Mouse (Mus musculus): Measurements from ENCODE around the gene Gse1.

Gse1 gene

GRCm38 (mm10) chr8:120507290-120507689 is 279.0 kb downstream of the Gse1 start:
- Histone ChIP-seq H3K36me3 (ENCODE audit: control insufficient read depth, insufficient read depth, low read length, poor library complexity, severe bottlenecking) (no peaks in the 10 kb centered on the region), H3K27me3 (ENCODE audit: control insufficient read depth, insufficient read depth, low read length, poor library complexity, severe bottlenecking) (no peaks in the 10 kb centered on the region)
- no peak for DNase-seq (ENCODE audit: low read depth, low spot score)

- DNase-seq (ENCODE audit: low read depth, low spot score), result no peak
- no peaks in the 10 kb centered on the region for H3K27me3 ChIP-seq (ENCODE audit: control insufficient read depth, insufficient read depth, low read length, poor library complexity, severe bottlenecking)
- no peaks in the 10 kb centered on the region for H3K36me3 ChIP-seq (ENCODE audit: control insufficient read depth, insufficient read depth, low read length, poor library complexity, severe bottlenecking)
Observed at GRCm38 (mm10) chr8:120509136-120510034, 281.1 kb downstream of the Gse1 start.

DNA sequence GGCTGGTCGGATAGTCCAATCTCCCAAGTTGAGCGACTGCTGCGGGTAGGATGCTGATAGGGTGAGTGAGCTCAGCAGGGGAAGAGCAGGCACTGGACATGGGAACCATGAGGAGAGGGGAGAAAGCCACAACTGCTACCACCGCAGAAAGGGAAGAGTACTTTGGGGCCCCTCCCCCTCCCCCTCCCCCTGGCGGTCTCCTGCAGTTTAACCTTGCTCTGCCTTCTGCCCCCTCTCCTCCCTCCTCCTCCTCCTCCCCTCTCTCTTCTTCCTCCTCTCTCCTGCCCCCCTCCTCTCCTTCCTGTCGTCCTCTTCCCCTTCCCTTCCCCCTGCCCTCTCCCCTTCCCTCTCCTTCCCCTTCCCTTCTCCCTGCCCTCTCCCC is 281.8 kb downstream of the Gse1 start:
- DNase-seq (ENCODE audit: low read depth, low spot score), result no peak
- Histone ChIP-seq H3K36me3 (ENCODE audit: control insufficient read depth, insufficient read depth, low read length, poor library complexity, severe bottlenecking) (no peaks in the 10 kb centered on the region), H3K27me3 (ENCODE audit: control insufficient read depth, insufficient read depth, low read length, poor library complexity, severe bottlenecking) (no peaks in the 10 kb centered on the region)

DNA sequence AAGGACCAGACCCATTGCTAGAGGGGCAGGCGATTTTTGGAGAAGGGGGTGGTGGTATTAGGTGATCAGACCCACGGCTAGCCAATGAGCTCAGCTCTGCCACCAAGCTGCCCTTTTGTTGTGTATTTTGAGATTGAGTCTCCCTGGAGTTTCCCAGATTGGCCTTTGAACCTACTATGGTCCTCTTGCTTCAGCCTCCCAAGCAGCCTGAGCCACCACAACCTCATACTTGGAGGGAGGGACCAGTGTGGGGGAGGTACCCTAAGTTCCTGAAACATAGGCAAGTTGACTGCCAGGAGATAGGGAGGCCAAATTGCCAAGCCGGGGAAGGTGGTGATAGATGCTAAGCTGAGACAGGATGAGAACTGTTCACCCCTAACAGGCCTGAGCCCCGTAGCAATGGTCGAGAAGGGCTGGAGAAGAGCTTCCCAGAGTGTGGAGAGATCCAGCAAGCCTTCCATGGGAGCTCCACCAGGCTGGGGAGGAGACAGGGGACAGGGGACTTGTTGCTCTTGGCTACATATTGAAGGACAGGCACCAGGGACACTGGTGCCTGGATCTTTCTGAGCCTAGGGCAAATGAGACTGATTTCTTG is 282.7 kb downstream of the Gse1 start:
- DNase-seq (ENCODE audit: low read depth, low spot score), result no peak
- Histone ChIP-seq H3K27me3 (ENCODE audit: control insufficient read depth, insufficient read depth, low read length, poor library complexity, severe bottlenecking) (no peaks in the 10 kb centered on the region), H3K36me3 (ENCODE audit: control insufficient read depth, insufficient read depth, low read length, poor library complexity, severe bottlenecking) (no peaks in the 10 kb centered on the region)

DNA sequence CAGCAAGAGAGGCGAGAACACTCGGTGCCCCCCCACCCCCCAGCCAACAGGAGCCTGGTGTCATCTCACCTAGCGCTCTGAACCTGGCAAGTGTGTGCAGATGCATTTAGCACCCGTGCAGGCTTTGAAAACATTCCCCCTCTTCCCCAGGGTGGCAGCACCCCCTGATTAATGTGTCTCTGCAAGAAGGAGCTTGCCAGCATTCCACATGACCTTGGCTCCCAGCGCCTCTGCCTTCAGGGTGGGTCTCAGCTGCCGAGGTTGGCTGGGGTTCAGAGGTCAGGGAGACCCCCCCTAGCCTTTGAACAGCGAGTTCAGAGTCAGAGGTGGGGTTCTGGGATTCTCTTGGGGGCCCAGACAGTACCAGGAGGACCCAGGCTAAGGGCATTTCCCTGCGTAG is 283.5 kb downstream of the Gse1 start:
- no peaks in the 10 kb centered on the region for H3K36me3 ChIP-seq (ENCODE audit: control insufficient read depth, insufficient read depth, low read length, poor library complexity, severe bottlenecking)
- no peaks in the 10 kb centered on the region for H3K27me3 ChIP-seq (ENCODE audit: control insufficient read depth, insufficient read depth, low read length, poor library complexity, severe bottlenecking)
- DNase-seq (ENCODE audit: low read depth, low spot score), result no peak

DNA sequence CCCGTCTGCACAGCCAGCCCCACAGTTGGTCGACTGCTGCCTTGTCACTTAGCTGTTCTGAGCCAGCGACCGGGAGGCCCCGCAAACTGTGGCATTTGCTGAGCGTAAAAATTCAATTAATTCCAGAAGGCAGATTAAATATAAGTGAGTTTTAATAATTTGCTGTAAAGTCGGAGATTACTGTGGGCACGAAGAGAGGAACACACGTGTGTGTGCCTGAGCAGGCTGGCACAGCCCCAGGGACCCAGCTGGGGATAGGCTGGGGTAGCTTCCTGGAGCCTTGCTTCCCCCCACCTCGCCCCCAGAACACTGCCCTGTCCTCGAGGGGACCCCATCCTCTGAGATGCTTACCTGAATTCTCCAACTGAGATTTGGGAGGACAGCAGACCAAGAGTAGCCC is 284.1 kb downstream of the Gse1 start:
- Histone ChIP-seq H3K27me3 (ENCODE audit: control insufficient read depth, insufficient read depth, low read length, poor library complexity, severe bottlenecking) (no peaks in the 10 kb centered on the region), H3K36me3 (ENCODE audit: control insufficient read depth, insufficient read depth, low read length, poor library complexity, severe bottlenecking) (no peaks in the 10 kb centered on the region)
- DNase-seq (ENCODE audit: low read depth, low spot score), result no peak

GRCm38 (mm10) chr8:120513145-120513544 is 284.9 kb downstream of the Gse1 start:
- DNase-seq (ENCODE audit: low read depth, low spot score), result no peak
- no peaks in the 10 kb centered on the region for H3K36me3 ChIP-seq (ENCODE audit: control insufficient read depth, insufficient read depth, low read length, poor library complexity, severe bottlenecking)
- H3K27me3 ChIP-seq (ENCODE audit: control insufficient read depth, insufficient read depth, low read length, poor library complexity, severe bottlenecking), result no peaks in the 10 kb centered on the region

GRCm38 (mm10) chr8:120513638-120514461 is 285.6 kb downstream of the Gse1 start:
- H3K27me3 ChIP-seq (ENCODE audit: control insufficient read depth, insufficient read depth, low read length, poor library complexity, severe bottlenecking), result no peaks in the 10 kb centered on the region
- no peaks in the 10 kb centered on the region for H3K36me3 ChIP-seq (ENCODE audit: control insufficient read depth, insufficient read depth, low read length, poor library complexity, severe bottlenecking)
- no peak for DNase-seq (ENCODE audit: low read depth, low spot score)

DNA sequence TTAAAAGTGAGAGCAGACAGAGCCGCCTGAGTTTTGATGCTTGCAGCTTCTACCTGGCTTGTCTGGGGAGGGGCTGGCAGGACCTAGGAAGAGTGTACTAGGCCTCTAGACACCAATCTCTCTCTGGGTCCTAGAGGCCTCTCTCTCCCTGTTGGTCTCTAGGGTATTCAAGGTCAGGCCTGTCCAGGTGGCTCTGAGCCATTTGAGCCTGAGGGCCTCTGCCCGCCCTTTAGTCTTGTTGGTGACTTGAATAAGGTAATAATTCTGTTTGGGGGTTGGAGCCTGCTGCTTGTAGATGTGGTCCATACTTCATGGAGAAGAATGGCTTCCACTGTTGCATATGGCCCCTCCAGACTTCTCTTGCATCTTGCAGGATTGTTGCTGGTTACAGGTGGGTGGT is 287.0 kb downstream of the Gse1 start:
- no peaks in the 10 kb centered on the region for H3K36me3 ChIP-seq (ENCODE audit: control insufficient read depth, insufficient read depth, low read length, poor library complexity, severe bottlenecking)
- no peak for DNase-seq (ENCODE audit: low read depth, low spot score)
- no peaks in the 10 kb centered on the region for H3K27me3 ChIP-seq (ENCODE audit: control insufficient read depth, insufficient read depth, low read length, poor library complexity, severe bottlenecking)

DNA sequence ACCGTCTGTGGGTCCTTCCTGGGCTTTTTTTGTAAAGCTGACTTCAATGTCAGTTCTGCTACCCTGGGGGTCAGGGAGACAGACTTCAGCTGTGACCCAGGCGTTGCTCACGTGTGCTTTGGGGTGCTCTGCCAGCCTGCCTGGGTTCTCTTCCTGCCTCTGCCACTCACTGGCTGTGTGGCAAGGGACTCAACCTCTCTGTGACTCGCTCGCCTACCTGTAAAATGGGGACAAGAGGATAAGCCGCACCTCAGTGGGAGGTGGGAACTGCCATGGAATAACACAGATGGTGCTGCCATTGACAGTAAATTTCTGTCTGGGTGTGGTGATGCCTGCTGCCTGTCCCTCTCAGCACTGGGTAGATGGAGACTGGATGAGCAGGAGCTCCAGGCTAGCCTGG is 287.4 kb downstream of the Gse1 start:
- Histone ChIP-seq H3K27me3 (ENCODE audit: control insufficient read depth, insufficient read depth, low read length, poor library complexity, severe bottlenecking) (no peaks in the 10 kb centered on the region), H3K36me3 (ENCODE audit: control insufficient read depth, insufficient read depth, low read length, poor library complexity, severe bottlenecking) (no peaks in the 10 kb centered on the region)
- DNase-seq (ENCODE audit: low read depth, low spot score), result no peak

DNA sequence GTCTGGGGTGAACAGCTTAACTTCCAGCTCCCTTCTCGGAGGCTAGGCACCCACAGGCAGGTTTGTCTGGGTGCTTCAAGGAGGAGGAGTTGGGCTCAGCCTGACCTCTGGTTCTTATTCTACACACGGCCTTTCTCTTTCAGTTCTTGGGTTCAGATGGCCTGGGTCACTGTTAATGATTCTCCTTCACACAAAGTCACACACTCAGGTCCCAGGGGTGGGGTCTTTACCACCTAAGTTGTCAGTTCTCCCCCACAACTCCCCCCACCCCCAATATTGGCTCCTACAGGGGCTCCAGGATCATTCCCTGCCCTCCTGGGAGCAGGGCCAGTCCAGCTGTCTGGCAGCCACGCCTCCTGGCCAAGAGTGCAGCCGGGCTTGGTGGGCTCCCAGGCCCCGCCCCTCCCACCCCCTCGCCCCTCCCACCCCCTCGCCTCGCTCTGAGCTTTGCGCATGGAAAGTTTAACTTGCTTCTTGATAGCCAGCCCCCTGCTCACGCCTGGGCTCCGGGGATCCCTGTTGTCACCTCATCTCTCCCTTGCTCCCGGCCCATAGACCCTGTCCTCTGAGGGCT is 288.0 kb downstream of the Gse1 start:
- DNase-seq (ENCODE audit: low read depth, low spot score), result no peak
- Histone ChIP-seq H3K27me3 (ENCODE audit: control insufficient read depth, insufficient read depth, low read length, poor library complexity, severe bottlenecking) (no peaks in the 10 kb centered on the region), H3K36me3 (ENCODE audit: control insufficient read depth, insufficient read depth, low read length, poor library complexity, severe bottlenecking) (no peaks in the 10 kb centered on the region)

GRCm38 (mm10) chr8:120517666-120518410 is 289.6 kb downstream of the Gse1 start:
- H3K36me3 ChIP-seq (ENCODE audit: control insufficient read depth, insufficient read depth, low read length, poor library complexity, severe bottlenecking), result no peaks in the 10 kb centered on the region
- no peaks in the 10 kb centered on the region for H3K27me3 ChIP-seq (ENCODE audit: control insufficient read depth, insufficient read depth, low read length, poor library complexity, severe bottlenecking)
- no peak for DNase-seq (ENCODE audit: low read depth, low spot score)

DNA sequence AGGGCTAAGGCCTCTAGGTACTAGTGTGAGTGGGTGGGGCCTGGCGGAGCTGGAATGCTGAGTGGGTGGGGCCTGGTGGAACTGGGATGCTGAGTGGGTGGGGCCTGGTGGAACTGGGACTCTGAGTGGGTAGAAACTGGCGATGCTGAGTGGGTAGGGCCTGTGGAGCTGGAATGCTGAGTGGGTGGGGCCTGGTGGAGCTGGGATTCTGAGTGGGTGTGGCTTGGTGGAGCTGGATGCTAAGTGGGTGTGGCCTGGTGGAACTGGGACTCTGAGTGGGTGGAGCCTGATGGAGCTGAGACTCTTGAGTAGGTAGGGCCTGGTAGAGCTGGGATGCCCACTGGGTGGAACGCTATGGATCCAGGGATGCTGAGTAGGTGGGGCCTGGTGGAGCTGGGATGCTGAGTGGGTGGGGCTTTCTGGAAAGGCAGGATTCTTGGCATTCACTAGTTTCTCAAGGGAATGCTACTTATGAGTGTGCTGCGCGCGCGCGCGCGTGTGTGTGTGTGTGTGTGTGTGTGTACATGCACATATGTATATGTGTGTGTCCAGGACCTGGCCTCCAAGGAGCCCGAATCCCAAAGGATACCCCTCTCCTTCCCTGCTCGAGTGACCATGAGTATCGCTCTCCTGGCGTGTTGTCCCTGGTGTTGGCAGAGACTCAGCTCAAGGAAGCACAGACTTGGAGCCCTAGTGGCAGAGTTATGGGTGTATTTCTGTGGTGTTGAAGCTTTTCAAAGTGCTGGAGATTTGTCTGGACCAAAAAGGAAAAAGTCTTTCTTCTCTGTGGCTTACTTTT is 290.7 kb downstream of the Gse1 start:
- DNase-seq (ENCODE audit: low read depth, low spot score), result no peak
- Histone ChIP-seq H3K27me3 (ENCODE audit: control insufficient read depth, insufficient read depth, low read length, poor library complexity, severe bottlenecking) (no peaks in the 10 kb centered on the region), H3K36me3 (ENCODE audit: control insufficient read depth, insufficient read depth, low read length, poor library complexity, severe bottlenecking) (no peaks in the 10 kb centered on the region)

- no peak for DNase-seq (ENCODE audit: low read depth, low spot score)
- H3K36me3 ChIP-seq (ENCODE audit: control insufficient read depth, insufficient read depth, low read length, poor library complexity, severe bottlenecking), result no peaks in the 10 kb centered on the region
- H3K27me3 ChIP-seq (ENCODE audit: control insufficient read depth, insufficient read depth, low read length, poor library complexity, severe bottlenecking), result no peaks in the 10 kb centered on the region
Observed at GRCm38 (mm10) chr8:120520287-120520686, 292.0 kb downstream of the Gse1 start.

Measured in splenic B cell, adult 2 months (primary cell).